Mouse (Mus musculus) embryo, embryonic 11.5 days (tissue): ENCODE data around the gene Coa5.

ENCODE experiments used
- DNase-seq: peaks from one replicate; pipeline ENCODE4 v3.0.0-alpha.2; 2012; ENCODE audit warnings: low read depth, low spot score

The Coa5 gene

DNA sequence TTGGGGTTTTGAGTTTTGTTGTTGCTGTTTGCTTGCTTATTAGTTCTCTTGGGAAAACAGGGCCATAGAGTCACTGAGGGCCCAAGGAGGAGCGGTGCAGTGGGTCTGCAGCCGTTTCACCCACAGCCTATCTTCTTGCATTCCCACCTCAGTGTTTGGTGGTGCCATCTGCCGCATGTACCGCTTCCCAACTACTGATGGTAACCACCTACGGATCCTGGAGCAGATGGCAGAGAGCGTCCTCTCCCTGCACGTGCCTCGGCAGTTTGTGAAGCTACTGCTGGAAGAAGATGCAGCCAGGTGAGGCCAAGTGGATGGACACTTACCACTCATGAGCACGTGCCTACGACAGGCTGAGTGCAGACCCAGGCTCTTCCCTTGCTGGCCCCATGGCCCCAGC lies 61.8 kb downstream of the Coa5 start:
- DNase-seq = no peak
